Mouse (Mus musculus) frontal cortex, adult 2 months (tissue): Measurements from ENCODE around the gene Oas3. TPM values are rescaled to one million over a fixed set of nuclear protein-coding genes. Genes with fewer than 3 reads are reported as not detected.

ENCODE experiments used
- DNase-seq, 2 experiments: peaks; one replicate each; pipeline ENCODE4 v3.0.0; 2022; ENCODE audit warnings: low spot score in 1 of 2; ENCODE audit errors: extremely low spot score in 1 of 2
- polyA plus RNA-seq: library from polyadenylated mRNA; depleted of rRNA; stranded (reverse); fragments of >200 nt; gene quantifications from 2 replicates; pipeline ENCODE4 v1.2.3, GENCODE M21; 2012; rRNA removed

The Oas3 gene
- polyA plus RNA-seq, 1 experiment, result 0.10 TPM

DNA sequence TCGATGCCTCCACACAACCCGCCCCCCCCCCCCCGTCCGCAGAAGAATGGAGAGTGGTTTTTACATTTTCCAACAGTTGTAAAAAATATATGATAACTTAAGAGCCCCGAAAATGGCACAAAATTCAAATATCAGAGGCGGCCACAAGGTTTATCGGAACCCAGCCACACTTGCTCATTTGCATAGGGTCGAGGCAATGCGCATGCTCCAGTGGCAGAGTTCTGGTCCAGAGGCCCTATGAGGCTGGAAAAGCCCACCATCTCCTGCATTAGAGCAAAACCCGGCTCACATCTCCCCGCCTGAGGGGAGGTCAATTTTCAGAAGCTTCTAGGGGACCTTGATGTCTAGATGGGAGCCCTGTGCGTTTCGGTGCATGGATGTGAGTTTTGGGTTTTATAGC, 70.5 kb downstream of the Oas3 start:
- no peak for DNase-seq

- DNase-seq, result no peak
Measured at GRCm38 (mm10) chr5:120706541-120706940, 70.9 kb downstream of the Oas3 start.

DNA sequence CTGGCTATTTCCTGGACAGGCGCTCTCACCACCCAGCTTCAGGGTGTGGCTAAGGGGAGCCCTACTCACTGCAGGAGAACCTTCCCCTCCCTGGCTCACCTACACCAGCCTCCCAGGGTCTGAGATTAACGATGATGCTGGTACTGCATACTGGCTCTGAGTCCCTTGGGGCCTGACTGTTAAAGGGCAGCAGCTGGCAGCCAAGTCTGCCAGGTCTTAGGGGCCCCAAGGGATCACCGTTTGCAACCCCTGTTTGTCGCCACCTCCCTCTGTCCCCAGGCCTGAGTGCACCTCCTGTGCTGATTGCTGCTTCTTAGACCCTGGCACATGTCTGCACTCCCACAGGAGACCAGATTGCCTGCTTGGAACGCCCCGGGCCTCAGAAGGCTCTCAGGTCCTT, 73.0 kb downstream of the Oas3 start:
- no peak for DNase-seq

GRCm38 (mm10) chr5:120703660-120704059, 73.8 kb downstream of the Oas3 start:
- no peak for DNase-seq

Other genes starting within 250 kb of the Oas3 start
- gene Tpcn1, start 189.0 kb downstream of the Oas3 start, polyA plus RNA-seq, result 37.9 and 39.9 TPM in 2 replicates
- gene Iqcd, start 188.6 kb downstream of the Oas3 start, polyA plus RNA-seq, result 1.9 and 2.1 TPM in 2 replicates
- gene Rita1, start 165.1 kb downstream of the Oas3 start, polyA plus RNA-seq, result 34.8 and 36.4 TPM in 2 replicates
- 28.2 and 31.2 TPM in 2 replicates for gene Ddx54, start 164.9 kb downstream of the Oas3 start, polyA plus RNA-seq
- gene Cfap73, start 143.4 kb downstream of the Oas3 start, polyA plus RNA-seq, result 0.10 TPM in 1 of 2 replicates, not detected in the other
- 63.8 and 71.7 TPM in 2 replicates for gene Rasal1, start 128.8 kb downstream of the Oas3 start, polyA plus RNA-seq
- 93.3 and 99.3 TPM in 2 replicates for gene Dtx1, start 65.7 kb downstream of the Oas3 start, polyA plus RNA-seq
- 0.86 and 0.96 TPM in 2 replicates for gene Oas2, start 27.8 kb downstream of the Oas3 start, polyA plus RNA-seq
- gene Oas1e, start 17.9 kb upstream of the Oas3 start, polyA plus RNA-seq, result not detected in 2 replicates
- 1.2 and 1.6 TPM in 2 replicates for gene Oas1c, start 34.9 kb upstream of the Oas3 start, polyA plus RNA-seq
- not detected in 2 replicates for gene Oas1f, start 69.7 kb upstream of the Oas3 start, polyA plus RNA-seq
- not detected in 2 replicates for gene Oas1h, start 83.8 kb upstream of the Oas3 start, polyA plus RNA-seq
- gene Oas1g, start 110.0 kb upstream of the Oas3 start, polyA plus RNA-seq, result 0.42 and 0.68 TPM in 2 replicates
- gene Oas1a, start 129.9 kb upstream of the Oas3 start, polyA plus RNA-seq, result 1.7 and 2.1 TPM in 2 replicates
- 0.08 TPM in 1 of 2 replicates, not detected in the other for gene Oas1d, start 136.9 kb upstream of the Oas3 start, polyA plus RNA-seq
- 188 and 208 TPM in 2 replicates for gene Rph3a, start 232.4 kb upstream of the Oas3 start, polyA plus RNA-seq